Mouse (Mus musculus) kidney, adult 2 months (tissue): Measurements from ENCODE around the gene 1700015G11Rik. TPM values are rescaled to one million over a fixed set of nuclear protein-coding genes. Genes with fewer than 3 reads are reported as not detected.

Source experiments
- DNase-seq: peaks from one replicate; pipeline ENCODE4 v3.0.0; 2021
- H3K27ac ChIP-seq: fragments of 200-500 bp; 2 replicates; pipeline ENCODE4 v1.5.1; 2012; ENCODE audit warnings: low read depth, low read length, control low read depth, inconsistent platforms; ENCODE audit not compliant: insufficient read depth
- H3K27me3 ChIP-seq: fragments of 200-500 bp; replicated peaks from 2 replicates; pipeline ENCODE4 v1.6.1; 2012; ENCODE audit warnings: mild to moderate bottlenecking, moderate library complexity, low read length, inconsistent platforms; ENCODE audit not compliant: control insufficient read depth, insufficient read depth
- H3K36me3 ChIP-seq: fragments of 200-500 bp; 2 replicates; pipeline ENCODE4 v1.6.1; 2012; ENCODE audit warnings: mild to moderate bottlenecking, moderate library complexity, low read length, inconsistent platforms; ENCODE audit not compliant: control insufficient read depth, insufficient read depth
- H3K4me1 ChIP-seq: fragments of 200-500 bp; 2 replicates; pipeline ENCODE4 v1.6.1; 2011; ENCODE audit warnings: low read length; ENCODE audit not compliant: control insufficient read depth, insufficient read depth
- H3K4me3 ChIP-seq: fragments of 200-500 bp; 2 replicates; pipeline ENCODE4 v1.5.1; 2011; ENCODE audit warnings: mild to moderate bottlenecking, low read depth, low read length, control low read depth; ENCODE audit not compliant: insufficient read depth
- CTCF ChIP-seq: fragments of 200-500 bp; conservative IDR thresholded peaks from 2 replicates; pipeline ENCODE4 v1.5.1; 2011; ENCODE audit warnings: low read depth, mild to moderate bottlenecking, control low read depth, low read length, moderate library complexity, mixed read lengths; ENCODE audit not compliant: insufficient read depth, insufficient read length
- POLR2A ChIP-seq: fragments of 200-500 bp; IDR thresholded peaks from one replicate; pipeline ENCODE4 v1.6.1; 2011; ENCODE audit warnings: low read depth, low read length, control low read depth
- WGBS: fragments of 180-500 bp; shearing (Covaris S2); methylation state at CpG from one replicate; pipeline ENCODE4 v1.1.7; 2018; 5-methylcytosine and 5-hydroxymethylcytosine counted together
- polyA plus RNA-seq: library from polyadenylated mRNA; depleted of rRNA; stranded (reverse); fragments of >200 nt; gene quantifications from 2 replicates; pipeline ENCODE4 v1.2.3, GENCODE M21; 2012; rRNA removed

The 1700015G11Rik gene
- polyA plus RNA-seq, 1 experiment, result not detected

- no peak for DNase-seq
- WGBS, result 76% methylated on average over 7 of the region's 7 CpGs
- no peaks in the 10 kb centered on the region for H3K27me3 ChIP-seq
These were observed 50.8 kb downstream of the 1700015G11Rik start for GRCm38 (mm10) chr7:51964681-51965080.

GRCm38 (mm10) chr7:51962219-51962952, 53.1 kb downstream of the 1700015G11Rik start:
- H3K36me3 ChIP-seq, result no peaks in the 10 kb centered on the region
- H3K27ac ChIP-seq, result no peak overlapping the region
- no peak for DNase-seq
- no peaks in the 10 kb centered on the region for H3K27me3 ChIP-seq
- 46% methylated on average over 10 of the region's 10 CpGs for WGBS
- TF ChIP-seq CTCF, result no peak
- no peak for TF ChIP-seq POLR2A
- H3K4me3 ChIP-seq, result no peak overlapping the region
- no peaks in the 10 kb centered on the region for H3K4me1 ChIP-seq

More at GRCm38 (mm10) chr7:51964681-51965080, 50.8 kb downstream of the 1700015G11Rik start:
- H3K36me3 ChIP-seq, result no peaks in the 10 kb centered on the region
- H3K4me1 ChIP-seq, result no peaks in the 10 kb centered on the region
- TF ChIP-seq POLR2A (no peak), CTCF (no peak)
- no peak overlapping the region for H3K4me3 ChIP-seq
- H3K27ac ChIP-seq, result no peak overlapping the region

Other genes with a start within 250 kb of the 1700015G11Rik start
- gene Gas2, start 153.7 kb downstream of the 1700015G11Rik start, polyA plus RNA-seq, result 102 and 120 TPM in 2 replicates
- 4.0 and 6.6 TPM in 2 replicates for gene Fancf, start 153.5 kb downstream of the 1700015G11Rik start, polyA plus RNA-seq
- gene Svip, start 9.7 kb downstream of the 1700015G11Rik start, polyA plus RNA-seq, result 4.8 and 7.6 TPM in 2 replicates